Mouse (Mus musculus) lung, postnatal 10 days (tissue): ENCODE measurements around the gene Drc1.

Experiments used
- DNase-seq: peaks from one replicate; pipeline ENCODE4 v3.0.0; 2021

Drc1 gene

GRCm38 (mm10) chr5:30281291-30281732 lies at the start of gene Drc1:
Gene Drc1, plus strand, starts transcription at chr5:30281388.
- DNase-seq, result peak; percentile 65

GRCm38 (mm10) chr5:30231891-30232270 lies 49.3 kb upstream of the Drc1 start:
- DNase-seq, result no peak

GRCm38 (mm10) chr5:30232271-30232971 lies 48.8 kb upstream of the Drc1 start, which contains the start of gene Selenoi:
Gene Selenoi, plus strand, starts transcription at chr5:30232581.
- DNase-seq, result peak; percentile 99

- DNase-seq, result no peak
Measured at GRCm38 (mm10) chr5:30233042-30233441, 48.1 kb upstream of the Drc1 start.

- DNase-seq, result no peak
Measured at GRCm38 (mm10) chr5:30233979-30234378, 47.2 kb upstream of the Drc1 start.

- DNase-seq, result no peak
Measured at GRCm38 (mm10) chr5:30235641-30236126, 45.5 kb upstream of the Drc1 start.

GRCm38 (mm10) chr5:30238533-30238932 lies 42.7 kb upstream of the Drc1 start:
- DNase-seq, result no peak

- no peak for DNase-seq
Measured at GRCm38 (mm10) chr5:30240552-30240951, 40.6 kb upstream of the Drc1 start.

- no peak for DNase-seq
Measured at GRCm38 (mm10) chr5:30242410-30242809, 38.8 kb upstream of the Drc1 start.

- DNase-seq, result peak; percentile 40
Measured at GRCm38 (mm10) chr5:30243741-30244140, 37.4 kb upstream of the Drc1 start.

GRCm38 (mm10) chr5:30245861-30246416 lies 35.2 kb upstream of the Drc1 start:
- peak; percentile 25 for DNase-seq

- no peak for DNase-seq
Measured at GRCm38 (mm10) chr5:30247666-30248065, 33.5 kb upstream of the Drc1 start.

GRCm38 (mm10) chr5:30255567-30256354 lies 25.4 kb upstream of the Drc1 start:
- DNase-seq, result peak; percentile 32

- no peak for DNase-seq
Measured at GRCm38 (mm10) chr5:30258776-30259175, 22.4 kb upstream of the Drc1 start.

- DNase-seq, result peak; percentile 53
Measured at GRCm38 (mm10) chr5:30270571-30271190, 10.5 kb upstream of the Drc1 start.

- peak; percentile 66 for DNase-seq
Measured at GRCm38 (mm10) chr5:30271599-30272281, 9.4 kb upstream of the Drc1 start.

- no peak for DNase-seq
Measured at GRCm38 (mm10) chr5:30276361-30276760, 4.8 kb upstream of the Drc1 start.

- no peak for DNase-seq
Measured at GRCm38 (mm10) chr5:30278952-30279351, 2.2 kb upstream of the Drc1 start.

GRCm38 (mm10) chr5:30279446-30279845 lies 1.7 kb upstream of the Drc1 start:
- DNase-seq, result no peak

- no peak for DNase-seq
Measured at GRCm38 (mm10) chr5:30280864-30281263, 324 bp upstream of the Drc1 start.

- DNase-seq, result peak; percentile 25
Measured at GRCm38 (mm10) chr5:30285944-30286799, 5.0 kb downstream of the Drc1 start.
